Mouse (Mus musculus) left cerebral cortex, postnatal 4 days (tissue): ENCODE measurements around the gene Pdia2. TPM values are rescaled to one million over a fixed set of nuclear protein-coding genes. Genes with fewer than 3 reads are reported as not detected.
"Not testable (repeated sequence)": the region's sequence is repeated elsewhere in the genome, so short reads cannot be mapped to it uniquely, and the experiment has no call there.

Source experiments
- DNase-seq: peaks from one replicate; pipeline ENCODE4 v3.0.0-alpha.2; 2022
- intact Hi-C: fragments of 180-260 bp; cut with DNase I; formaldehyde crosslinking; loops from one replicate; pipeline ENCODE4 v1.15.1; 2025
- total RNA-seq, 2 experiments: library from RNA; stranded (reverse); gene quantifications; 2 replicates each; pipeline ENCODE4 v1.2.3; 2021

The Pdia2 gene
- total RNA-seq, 2 experiments from 2014 or later, result 0.40 to 0.80 TPM

- intact Hi-C loops, result no loop called here
- DNase-seq, result no peak
These were observed 3.9 kb upstream of the Pdia2 start, which contains the start of gene Rgs11 for GRCm38 (mm10) chr17:26202737-26203136. Gene Rgs11 (plus strand): TSS chr17:26202951.

DNA sequence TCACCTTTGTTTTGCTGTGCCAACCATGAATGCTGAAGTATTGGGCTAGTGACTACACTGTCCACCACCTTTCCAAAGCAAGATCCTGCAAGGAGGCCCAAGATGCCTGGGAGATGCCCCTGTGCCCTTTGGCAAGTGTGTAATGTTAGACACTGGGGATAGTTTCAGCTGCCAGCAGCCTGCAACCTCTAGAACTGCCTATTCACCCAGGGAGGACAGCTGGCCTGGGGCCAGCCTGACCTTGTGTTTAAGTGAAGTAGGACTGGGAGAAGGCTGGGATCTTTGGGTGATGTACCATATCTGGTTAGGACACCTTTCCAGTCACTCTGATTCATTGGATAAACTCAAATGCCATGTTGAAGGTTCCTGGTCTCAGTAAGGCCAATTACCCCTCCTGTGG is 3.1 kb upstream of the Pdia2 start:
- DNase-seq, result no peak
- intact Hi-C loops, result no loop called here

DNA sequence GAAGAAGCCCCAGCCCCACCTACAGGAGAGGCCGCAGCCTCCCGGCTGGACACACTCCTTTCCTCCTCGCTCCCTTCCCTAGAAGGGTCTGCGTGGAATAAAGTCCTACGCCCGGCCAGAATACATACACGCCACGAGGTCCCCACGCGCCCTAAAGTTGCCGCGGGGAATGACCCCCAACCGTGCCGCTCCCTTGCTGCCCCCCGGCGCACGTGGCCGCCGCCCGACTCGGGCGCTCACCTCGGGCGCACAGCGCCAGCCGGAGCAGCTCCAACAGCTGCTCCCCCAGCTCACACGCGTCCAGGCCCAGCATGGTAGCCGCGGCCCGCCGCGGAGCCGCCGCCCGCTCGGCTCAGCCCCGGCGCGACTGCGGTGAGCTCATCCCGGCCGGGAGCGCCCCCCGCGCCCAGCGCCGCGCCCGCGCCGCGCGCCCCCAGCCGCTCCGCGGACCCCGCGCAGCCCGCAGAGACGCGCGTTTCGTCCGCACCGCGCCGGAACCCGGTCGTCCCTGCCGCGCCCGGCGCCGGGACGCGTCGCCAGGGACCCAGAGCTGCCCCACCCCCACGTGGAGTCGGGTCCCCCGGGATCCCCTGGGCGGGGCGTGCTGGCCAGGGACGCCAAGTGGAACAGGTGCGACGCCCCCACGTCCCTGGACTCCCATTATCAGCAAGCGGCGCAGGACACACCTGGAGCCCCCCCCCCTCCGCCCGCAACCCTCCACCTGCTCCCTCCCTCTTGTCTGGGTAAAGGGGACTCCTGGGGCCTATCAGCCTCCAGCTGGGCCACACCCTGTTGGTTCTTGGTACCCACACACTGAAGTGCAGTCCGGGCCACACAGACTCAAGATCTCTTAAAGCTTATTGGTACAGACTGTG is 2.2 kb upstream of the Pdia2 start:
- peak; percentile 27 for DNase-seq

GRCm38 (mm10) chr17:26192481-26193190 is 6.3 kb downstream of the Pdia2 start:
- no peak for DNase-seq
- intact Hi-C loops, result no loop called here

More for the DNA sequence above, 2.2 kb upstream of the Pdia2 start:
- intact Hi-C loops, result no loop called here

GRCm38 (mm10) chr17:26191486-26191885 is 7.4 kb downstream of the Pdia2 start:
- intact Hi-C loops, DNase-seq: not testable (repeated sequence)

GRCm38 (mm10) chr17:26188091-26188805 is 10.6 kb downstream of the Pdia2 start:
- intact Hi-C loops, result no loop called here

GRCm38 (mm10) chr17:26187592-26187991 is 11.3 kb downstream of the Pdia2 start:
- intact Hi-C loops, result no loop called here
- DNase-seq, result no peak

More at GRCm38 (mm10) chr17:26188091-26188805, 10.6 kb downstream of the Pdia2 start:
- DNase-seq, result no peak

GRCm38 (mm10) chr17:26181179-26181578 is 17.7 kb downstream of the Pdia2 start:
- intact Hi-C loops, result no loop called here
- DNase-seq, result no peak

GRCm38 (mm10) chr17:26178611-26179010 is 20.3 kb downstream of the Pdia2 start:
- no peak for DNase-seq
- intact Hi-C loops, result no loop called here

GRCm38 (mm10) chr17:26175248-26175647 is 23.6 kb downstream of the Pdia2 start:
- DNase-seq, intact Hi-C loops: not testable (repeated sequence)

DNA sequence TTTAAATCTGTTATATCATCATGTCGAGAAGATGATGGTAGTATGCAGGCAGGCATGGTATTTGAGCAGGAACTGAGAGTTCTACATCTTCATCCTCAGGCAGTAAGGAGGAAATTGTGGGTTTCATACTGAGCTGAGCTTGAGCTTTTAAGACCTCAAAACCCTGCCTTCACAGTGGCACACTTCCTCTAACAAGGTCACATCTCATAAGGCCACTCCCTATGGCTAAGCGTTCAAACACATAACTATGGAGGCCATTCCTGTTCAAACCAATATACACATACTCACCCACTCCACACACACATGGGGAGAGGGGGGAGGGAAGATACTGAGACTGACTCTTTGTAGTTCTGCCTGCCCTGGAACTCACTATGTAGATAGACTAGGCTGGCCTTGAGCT is 30.8 kb downstream of the Pdia2 start:
- intact Hi-C loops, result no loop called here
- no peak for DNase-seq

GRCm38 (mm10) chr17:26162736-26163135 is 36.2 kb downstream of the Pdia2 start:
- no peak for DNase-seq
- intact Hi-C loops, result no loop called here

GRCm38 (mm10) chr17:26151886-26152630 is 46.8 kb downstream of the Pdia2 start:
- intact Hi-C loops, result no loop called here
- DNase-seq, result no peak

DNA sequence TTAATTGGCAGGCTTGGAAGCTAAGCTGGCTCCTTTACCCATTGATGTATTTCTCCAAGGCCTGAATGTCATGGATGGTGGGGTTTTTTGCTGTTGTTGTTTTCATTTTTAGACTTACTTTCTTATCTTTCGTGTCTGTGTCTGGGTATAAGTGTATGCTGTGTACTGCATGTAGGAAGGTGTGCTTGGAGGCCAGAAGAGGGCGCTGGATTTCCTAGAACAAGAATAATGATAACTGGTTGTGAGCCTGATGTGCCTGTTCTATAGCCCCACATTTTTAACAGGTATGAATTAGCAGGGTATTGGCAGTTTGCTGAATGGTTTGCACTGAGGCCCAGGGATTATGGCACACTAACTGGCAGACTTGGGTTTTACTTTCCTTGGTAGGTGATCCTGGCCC is 49.8 kb downstream of the Pdia2 start:
- DNase-seq, result no peak
- intact Hi-C loops, result no loop called here

Other genes with a start within 250 kb of the Pdia2 start
- not detected for gene A930017K11Rik, start 246.5 kb downstream of the Pdia2 start, total RNA-seq
- 10 to 100 TPM; 42.2 to 45.9 TPM for gene Capn15, start 213.3 kb downstream of the Pdia2 start, total RNA-seq
- gene Rab11fip3, start 129.5 kb downstream of the Pdia2 start, total RNA-seq, result 10 to 100 TPM; 79.6 to 82.5 TPM
- 10 to 100 TPM; 21.7 to 24.3 TPM for gene Decr2, start 108.8 kb downstream of the Pdia2 start, total RNA-seq
- 1 to 10 TPM; 8.9 to 9.6 TPM for gene Nme4, start 103.5 kb downstream of the Pdia2 start, total RNA-seq
- gene Tmem8, start 85.8 kb downstream of the Pdia2 start, total RNA-seq, result 1 to 10 TPM; 7.0 to 7.7 TPM
- 10 to 100 TPM; 74.2 to 80.5 TPM for gene Mrpl28, start 75.6 kb downstream of the Pdia2 start, total RNA-seq
- gene Axin1, start 60.4 kb downstream of the Pdia2 start, total RNA-seq, result 10 to 100 TPM; 37.5 to 37.8 TPM
- gene Rgs11, start 3.9 kb upstream of the Pdia2 start, total RNA-seq, result 10 to 100 TPM; 46.8 to 48.6 TPM
- gene Arhgdig, start 8.7 kb upstream of the Pdia2 start, total RNA-seq, result 100 to 1,000 TPM; 165 to 166 TPM
- gene Fam234a, start 45.2 kb upstream of the Pdia2 start, total RNA-seq, result 10 to 100 TPM; 25.3 to 29.9 TPM
- gene Luc7l, start 53.8 kb upstream of the Pdia2 start, total RNA-seq, result 100 to 1,000 TPM; 106 to 112 TPM
- gene Neurl1b, start 215.7 kb upstream of the Pdia2 start, total RNA-seq, result 10 to 100 TPM; 85.3 to 88.4 TPM